Mouse (Mus musculus): ENCODE measurements at regions not wholly inside any gene's neighbourhood (a gene's known extent, or its start where the extent isn't known, plus 50 kb on each side); places are given as distances from the start of the nearest gene placed in this dataset.

DNA sequence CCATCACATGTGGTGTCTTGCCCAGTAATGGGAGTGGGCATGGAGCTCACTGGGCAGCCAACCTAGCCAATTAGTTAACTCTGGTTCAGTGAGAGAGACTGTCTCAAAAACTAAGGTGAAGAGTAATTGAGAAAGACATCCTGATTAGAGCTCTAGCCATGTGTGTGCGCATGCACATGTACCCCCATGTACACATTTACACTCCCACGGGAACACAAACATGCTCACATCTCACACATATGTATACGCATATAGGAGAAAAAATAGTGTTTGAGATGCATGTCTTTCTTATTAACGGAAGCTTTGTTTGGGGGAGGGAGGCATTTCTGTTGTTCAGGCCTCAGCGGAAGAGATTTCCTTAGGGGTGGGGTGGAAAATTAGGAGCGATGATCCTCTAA lies 99.4 kb downstream of the Rpap3 start:
- no peak overlapping the region for H3K4me2 ChIP-seq (ENCODE audit: insufficient read depth, low read depth, poor library complexity, severe bottlenecking)

DNA sequence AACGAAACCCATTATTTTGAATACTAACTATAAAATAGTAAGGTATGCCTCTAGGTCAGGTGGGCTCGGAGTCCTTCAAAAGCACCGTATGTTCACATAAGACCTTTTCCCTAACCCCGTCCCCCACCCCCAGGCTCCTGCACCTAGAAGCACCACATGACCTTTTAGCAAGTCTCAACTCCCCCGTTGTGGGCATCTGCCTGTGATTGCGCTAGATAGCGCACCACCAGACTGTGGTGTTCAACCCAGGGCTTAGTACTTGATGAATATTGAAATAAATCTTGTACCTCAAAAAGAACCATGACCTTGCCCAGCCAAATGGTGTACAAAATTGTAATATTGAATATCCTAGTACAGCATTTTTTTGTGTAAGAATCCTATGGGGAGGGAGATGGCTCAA lies 99.8 kb downstream of the Rpap3 start:
- no peak for DNase-seq (ENCODE audit: extremely low read depth)
- H3K9me3 ChIP-seq (replicated peaks; ENCODE audit: low read length) = no peaks in the 10 kb centered on the region
- no peaks in the 10 kb centered on the region for H3K79me2 ChIP-seq (replicated peaks; ENCODE audit: control insufficient read depth, extremely low read depth, insufficient read depth, poor library complexity, severe bottlenecking)
- no peaks in the 10 kb centered on the region for H3K36me3 ChIP-seq (replicated peaks in 1 of 2; ENCODE audit: control insufficient read depth in 1 of 2, insufficient read depth in 1 of 2, low read length in 1 of 2)
- in situ Hi-C loops (cut with MboI; ENCODE audit: low pct_ligation_motif_present, low pct_unique_long_range_greater_than_20kb, low sequenced_read_pairs) = loop anchor here (10.0 kb wide), 1 partner anchor 411 kb away; no protein-coding TSS in a partner anchor
- H3K27me3 ChIP-seq (replicated peaks) = no peaks in the 10 kb centered on the region
- dilution Hi-C loops (cut with MboI; ENCODE audit: extremely low pct_ligation_motif_present, extremely low pct_unique_long_range_greater_than_20kb, low sequenced_read_pairs) = no loop called here
- no peak overlapping the region for H3K4me3 ChIP-seq (replicated peaks in 1 of 3; ENCODE audit: low read depth in 2 of 3, low read length in 2 of 3, poor library complexity in 1 of 3)
- no peak overlapping the region for H3K4me2 ChIP-seq (ENCODE audit: insufficient read depth, low read depth, poor library complexity, severe bottlenecking)
- no peak overlapping the region for H3K27ac ChIP-seq (ENCODE audit: insufficient read depth, low read depth)
- TF ChIP-seq ZMIZ1 (IDR thresholded peaks at IDR 0.05; ENCODE audit: low read depth, low read length) (no peak), HCFC1 (IDR thresholded peaks at IDR 0.05; ENCODE audit: low read depth, low read length) (no peak), CTCF (conservative IDR thresholded peaks at IDR 0.05 in 1 of 2, IDR thresholded peaks at IDR 0.05 in 1 of 2; ENCODE audit: low read depth in 2 of 2, low read length in 2 of 2) (no peak), RCOR1 (conservative IDR thresholded peaks at IDR 0.05; ENCODE audit: low read depth, low read length) (no peak), PAX5 (IDR thresholded peaks at IDR 0.05; ENCODE audit: low read length) (no peak), NRF1 (IDR thresholded peaks at IDR 0.05; ENCODE audit: low read depth, low read length) (no peak), MAFK (IDR thresholded peaks at IDR 0.05; ENCODE audit: insufficient replicate concordance, low read length) (no peak), NELFE (IDR thresholded peaks at IDR 0.05; ENCODE audit: low read depth, low read length) (no peak), POLR2A (IDR thresholded peaks at IDR 0.05; ENCODE audit: low read depth, low read length) (no peak), ZKSCAN1 (IDR thresholded peaks at IDR 0.05; ENCODE audit: borderline replicate concordance, low read depth, low read length) (no peak), USF1 (IDR thresholded peaks at IDR 0.05; ENCODE audit: low read depth, low read length) (no peak), TCF12 (IDR thresholded peaks at IDR 0.05; ENCODE audit: low read depth, low read length) (no peak), ZNF384 (IDR thresholded peaks at IDR 0.05; ENCODE audit: low read depth, low read length) (no peak), TBP (conservative IDR thresholded peaks at IDR 0.05; ENCODE audit: low read depth, low read length) (no peak), KAT2A (IDR thresholded peaks at IDR 0.05; ENCODE audit: insufficient replicate concordance, low read length) (no peak)
- H3K4me1 ChIP-seq (ENCODE audit: control insufficient read depth in 1 of 2, insufficient read depth in 2 of 2) = peaks cover 0 to 3% of the 10 kb centered on the region in 2 experiments; a peak in 3 of 4 replicates
- no peak overlapping the region for H3K9ac ChIP-seq (ENCODE audit: insufficient read depth, low read depth)

More for the DNA sequence above, 99.4 kb downstream of the Rpap3 start:
- no peak overlapping the region for H3K27ac ChIP-seq (ENCODE audit: insufficient read depth, low read depth)
- no peak for DNase-seq (ENCODE audit: extremely low read depth)
- no peak for TF ChIP-seq POLR2AphosphoS2 (IDR thresholded peaks at IDR 0.05; ENCODE audit: low read depth, low read length)
- no peak for TF ChIP-seq MEF2A (IDR thresholded peaks at IDR 0.05; ENCODE audit: borderline replicate concordance, low read depth, low read length)
- TF ChIP-seq ELF1 (IDR thresholded peaks at IDR 0.05; ENCODE audit: low read depth, low read length) = no peak
- TF ChIP-seq POLR2A (IDR thresholded peaks at IDR 0.05; ENCODE audit: low read depth, low read length) = no peak
- no peak for TF ChIP-seq MXI1 (IDR thresholded peaks at IDR 0.05; ENCODE audit: low read depth, low read length)
- TF ChIP-seq ETS1 (conservative IDR thresholded peaks at IDR 0.05; ENCODE audit: low read depth, low read length) = no peak
- no peak for TF ChIP-seq SMC3 (IDR thresholded peaks at IDR 0.05; ENCODE audit: low read depth, low read length)
- TF ChIP-seq KAT2A (IDR thresholded peaks at IDR 0.05; ENCODE audit: insufficient replicate concordance, low read length) = no peak
- dilution Hi-C loops (cut with MboI; ENCODE audit: extremely low pct_ligation_motif_present, extremely low pct_unique_long_range_greater_than_20kb, low sequenced_read_pairs) (no loop called here), in situ Hi-C loops (cut with MboI; ENCODE audit: low pct_ligation_motif_present, low pct_unique_long_range_greater_than_20kb, low sequenced_read_pairs) (loop anchor here (10.0 kb wide), 1 partner anchor 411 kb away; no protein-coding TSS in a partner anchor)
- no peaks in the 10 kb centered on the region for H3K27me3 ChIP-seq (replicated peaks)
- H3K36me3 ChIP-seq (replicated peaks in 1 of 2; ENCODE audit: control insufficient read depth in 1 of 2, insufficient read depth in 1 of 2, low read length in 1 of 2) = no peaks in the 10 kb centered on the region
- H3K4me3 ChIP-seq (replicated peaks in 1 of 3; ENCODE audit: low read depth in 2 of 3, low read length in 2 of 3, poor library complexity in 1 of 3) = no peak overlapping the region
- peaks cover 0 to 3% of the 10 kb centered on the region in 2 experiments; a peak in 3 of 4 replicates for H3K4me1 ChIP-seq (ENCODE audit: control insufficient read depth in 1 of 2, insufficient read depth in 2 of 2)
- no peak overlapping the region for H3K9ac ChIP-seq (ENCODE audit: insufficient read depth, low read depth)
- no peaks in the 10 kb centered on the region for H3K9me3 ChIP-seq (replicated peaks; ENCODE audit: low read length)
- H3K79me2 ChIP-seq (replicated peaks; ENCODE audit: control insufficient read depth, extremely low read depth, insufficient read depth, poor library complexity, severe bottlenecking) = no peaks in the 10 kb centered on the region
